Mouse (Mus musculus): ENCODE measurements at regions not wholly inside any gene's neighbourhood (a gene's known extent, or its start where the extent isn't known, plus 50 kb on each side); places are given as distances from the start of the nearest gene placed in this dataset.

DNA sequence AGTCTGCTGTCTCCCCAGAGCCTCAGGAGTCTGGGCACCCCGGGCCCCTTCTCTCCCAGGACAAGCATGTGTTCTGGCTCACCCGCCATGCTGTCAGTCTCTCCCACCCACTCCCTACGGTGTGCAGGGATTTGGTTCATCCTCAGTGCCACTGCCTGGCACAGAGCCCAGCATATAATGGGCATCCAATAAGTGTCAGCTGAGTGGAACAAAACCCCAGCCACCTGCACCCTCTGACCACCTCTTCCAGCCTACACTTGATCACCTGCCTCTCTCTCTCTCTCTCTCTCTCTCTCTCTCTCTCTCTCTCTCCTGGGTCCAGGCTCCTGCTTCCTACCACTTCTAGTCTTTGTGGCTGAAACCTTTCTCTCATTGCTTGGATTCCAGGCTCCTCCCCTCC is 259.9 kb upstream of the Gm4791 start:
- TF ChIP-seq POLR2A (IDR thresholded peaks at IDR 0.05; ENCODE audit: control insufficient read depth, low read depth, low read length) (no peak), CTCF (IDR thresholded peaks at IDR 0.05; ENCODE audit: control insufficient read depth, insufficient read depth, insufficient replicate concordance, low read depth, low read length) (no peak)

All from testis, adult 2 months (tissue).